Mouse (Mus musculus): ENCODE results near the gene Mettl24.
"Not testable (repeated sequence)": the region's sequence is repeated elsewhere in the genome, so short reads cannot be mapped to it uniquely, and the experiment has no call there.

Gene Mettl24

DNA sequence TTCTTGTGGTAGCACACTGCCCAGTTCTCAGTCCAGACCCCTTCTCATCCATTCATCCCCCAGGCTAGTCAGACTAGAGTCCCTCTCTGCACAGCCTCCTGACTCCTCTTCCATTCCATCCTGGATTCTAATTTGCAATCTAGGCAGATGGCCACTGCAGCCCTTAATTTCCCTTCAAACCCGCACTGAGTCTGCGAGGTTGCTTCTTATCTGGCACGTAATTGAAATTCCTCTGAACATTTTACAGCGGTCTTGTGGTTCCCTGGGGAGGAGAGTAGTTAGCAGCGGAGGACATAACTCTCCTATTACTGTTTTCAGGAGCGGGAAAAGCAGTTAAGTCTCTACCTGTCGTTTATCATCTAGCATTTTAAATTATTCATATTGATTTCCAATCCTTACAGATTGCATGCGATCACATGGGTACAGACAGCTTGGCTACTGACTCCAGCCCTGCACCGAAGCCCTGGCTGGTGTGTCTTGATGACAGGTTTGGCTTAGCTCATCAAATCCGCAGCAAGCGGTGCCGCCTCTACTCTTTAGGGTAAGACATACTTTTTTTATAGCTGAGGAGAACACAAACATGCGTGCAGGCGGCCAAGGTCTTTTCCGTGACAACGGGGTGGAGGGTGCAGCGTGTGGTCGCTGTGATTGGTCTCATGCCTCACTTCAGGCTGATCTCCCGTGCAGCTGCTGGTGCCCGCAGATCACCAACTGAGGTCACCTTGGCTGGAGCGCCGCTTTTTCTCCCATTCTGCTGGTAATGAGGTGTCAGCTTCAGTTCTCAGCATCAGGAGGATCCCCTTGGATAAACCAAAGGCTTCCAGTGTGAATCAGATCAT is 54.4 kb downstream of the Mettl24 start:
- DNase-seq (ENCODE audit: low read depth) = no peak

DNA sequence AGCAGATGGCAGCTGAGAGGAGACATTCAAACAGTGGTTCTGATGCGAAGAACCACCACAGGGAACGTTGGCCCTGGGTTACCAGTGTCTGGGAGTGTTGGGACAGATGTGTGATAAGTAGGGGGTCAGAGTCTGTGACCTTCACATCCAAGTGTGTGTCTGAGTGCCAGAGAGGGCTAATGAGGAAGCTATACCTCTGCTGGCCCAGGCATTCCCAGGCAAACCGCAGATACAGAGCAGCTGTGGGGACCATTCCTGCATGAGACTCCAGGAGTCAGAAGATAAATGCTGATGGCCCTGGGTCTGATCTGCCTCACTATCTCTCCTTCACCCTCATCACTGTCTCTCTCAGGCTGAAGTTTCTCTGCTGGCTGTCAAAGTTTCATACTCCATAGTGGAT is 57.6 kb downstream of the Mettl24 start:
- DNase-seq (ENCODE audit: low read depth) = no peak

DNA sequence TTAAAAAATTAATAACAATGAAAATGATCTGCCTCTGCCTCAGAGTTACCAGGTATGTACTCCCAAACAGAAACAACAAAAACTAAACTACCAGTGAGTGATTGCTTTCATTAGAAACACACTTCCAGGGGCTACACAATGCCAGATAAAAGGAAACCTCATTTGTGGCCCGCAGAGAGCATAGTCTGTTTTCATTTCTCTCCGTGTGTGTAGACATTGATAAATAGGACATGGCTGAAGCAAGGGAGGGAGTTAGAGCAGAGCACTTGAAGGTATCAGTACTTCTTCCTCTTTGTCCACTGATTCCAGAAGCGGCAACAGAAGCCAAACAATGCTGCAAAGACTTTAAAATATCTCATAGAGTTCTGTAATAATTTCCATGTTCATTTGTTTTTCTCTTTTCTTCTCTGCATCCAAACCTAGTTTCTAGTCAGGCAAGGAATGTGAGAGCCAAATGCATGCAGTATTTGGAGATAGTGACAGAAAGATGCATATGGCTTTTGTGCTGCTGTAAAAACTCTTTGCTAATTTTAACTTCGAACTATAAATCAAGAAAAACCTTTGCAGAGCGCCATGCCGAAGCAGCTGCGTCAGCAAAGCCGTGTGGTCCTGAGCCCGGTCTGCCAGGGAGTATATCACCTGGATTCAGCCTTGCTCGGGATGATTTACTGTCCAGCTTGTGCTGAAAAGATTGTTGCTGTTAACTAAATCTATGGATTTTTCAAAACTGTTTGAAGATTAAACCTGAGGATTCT is 67.4 kb downstream of the Mettl24 start:
- no peak for DNase-seq (ENCODE audit: low read depth)

DNA sequence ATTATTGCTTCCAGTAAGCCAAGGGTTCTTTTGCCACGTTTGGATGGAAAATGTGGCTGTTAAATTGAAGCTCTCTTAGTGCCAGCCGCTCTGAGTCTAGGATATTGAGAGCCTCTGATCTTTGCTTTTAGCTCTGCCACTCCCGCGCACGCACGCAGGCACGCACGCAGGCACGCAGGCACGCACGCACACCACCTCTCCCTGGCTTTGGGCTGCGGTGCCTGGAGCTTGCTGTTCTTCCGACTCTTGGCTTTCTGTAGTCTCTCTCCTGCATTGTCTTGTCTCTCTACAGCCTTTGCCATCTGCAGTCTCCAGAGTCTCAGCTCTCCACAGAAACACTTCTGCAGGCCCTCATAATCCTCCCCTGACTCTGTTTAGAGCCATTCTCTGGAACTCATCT is 68.1 kb downstream of the Mettl24 start:
- DNase-seq (ENCODE audit: low read depth) = no peak

DNA sequence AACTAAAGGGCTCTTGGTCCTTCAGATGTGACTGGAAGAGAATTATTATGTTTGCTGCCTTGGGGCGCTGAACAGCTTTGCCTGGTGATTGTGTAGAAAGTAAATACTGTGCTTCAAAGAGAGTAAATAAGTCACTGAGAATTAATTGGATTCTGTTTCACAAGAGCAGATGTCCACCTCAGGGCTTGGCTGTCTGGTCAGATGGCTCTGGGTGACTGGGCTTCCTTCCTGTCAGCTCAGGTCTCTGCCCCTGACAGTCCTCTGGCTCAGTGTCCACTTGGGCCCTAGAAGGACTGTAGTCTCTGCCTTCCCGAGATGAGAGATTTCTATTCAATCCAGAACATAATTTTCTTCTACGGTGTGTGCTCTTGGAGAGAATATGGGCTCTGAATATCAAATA is 70.0 kb downstream of the Mettl24 start:
- no peak for DNase-seq (ENCODE audit: low read depth)

DNA sequence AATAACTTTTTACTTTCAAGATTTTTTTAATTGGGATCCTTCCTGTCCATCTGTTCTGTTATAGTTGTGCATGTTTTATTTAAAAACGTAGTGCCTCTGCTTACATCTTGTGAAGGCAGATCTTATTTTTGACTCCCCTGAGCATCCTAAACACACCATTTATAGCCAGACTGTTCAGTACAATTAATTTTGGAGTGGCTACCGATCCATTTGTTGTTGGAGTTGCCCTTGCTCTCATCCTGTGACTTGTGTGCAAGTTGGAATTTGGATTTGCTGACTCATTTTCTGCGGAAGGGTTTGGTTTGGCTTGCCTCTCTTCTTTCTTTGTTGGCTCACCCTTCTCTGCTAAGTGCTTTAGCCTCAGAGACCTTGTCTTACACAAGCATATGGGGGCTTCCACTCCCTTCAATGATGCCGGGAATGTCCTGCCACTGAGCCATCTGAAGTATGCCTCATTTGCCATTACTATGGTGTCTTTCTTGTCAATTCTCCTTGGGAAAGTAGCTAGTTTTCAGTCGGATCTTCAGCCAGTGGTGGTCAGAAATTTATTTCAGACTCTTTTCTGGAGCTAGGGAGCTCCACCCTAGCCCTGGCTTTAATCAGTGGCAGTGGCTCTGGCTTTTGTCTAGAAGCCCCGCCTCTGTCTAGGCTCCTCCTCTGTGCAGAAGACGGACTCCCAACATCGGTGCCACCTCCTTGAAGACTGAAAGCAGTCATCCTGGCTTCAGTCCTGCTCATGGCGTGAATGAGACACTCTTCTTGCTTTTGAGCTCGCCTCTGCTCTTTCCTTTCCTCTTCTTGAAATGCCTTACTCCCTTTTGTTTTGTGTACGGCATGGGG is 75.3 kb downstream of the Mettl24 start:
- DNase-seq (ENCODE audit: low read depth) = no peak

DNA sequence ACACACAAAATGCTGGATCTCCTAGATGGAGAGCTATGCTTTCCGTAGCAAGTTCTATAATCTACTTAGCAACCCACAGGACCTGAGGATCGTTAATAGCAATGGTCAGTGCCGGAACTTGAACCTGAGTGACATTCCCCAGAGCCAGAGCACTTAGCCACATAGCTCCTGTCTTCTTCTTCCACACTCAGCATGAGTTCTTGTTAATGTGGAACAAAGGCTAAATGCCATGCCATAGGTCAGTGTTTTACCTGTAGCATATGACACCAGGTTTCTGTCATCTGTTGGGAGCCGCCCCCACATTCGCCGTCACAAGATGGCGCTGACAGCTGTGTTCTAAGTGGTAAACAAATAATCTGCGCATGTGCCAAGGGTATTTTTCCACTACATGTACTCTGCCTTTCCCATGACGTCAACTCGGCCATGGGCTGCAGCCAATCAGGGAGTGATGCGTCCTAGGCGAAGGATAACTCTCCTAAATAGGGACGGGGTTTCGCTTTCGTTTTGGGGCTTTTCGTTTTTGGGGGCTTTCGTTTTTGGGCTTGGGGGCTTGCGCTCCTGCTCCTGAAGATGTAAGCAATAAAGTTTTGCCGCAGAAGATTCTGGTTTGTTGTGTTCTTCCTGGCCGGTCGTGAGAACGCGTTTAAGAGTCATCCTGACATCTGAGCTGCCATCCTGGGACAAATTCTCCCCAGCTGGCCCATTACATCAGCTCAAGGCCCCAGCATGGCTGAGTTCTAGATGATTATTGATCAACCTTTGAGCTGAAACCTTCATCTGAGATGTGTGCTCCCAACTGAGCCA is 76.5 kb downstream of the Mettl24 start:
- not testable (repeated sequence) for DNase-seq (ENCODE audit: low read depth)

DNA sequence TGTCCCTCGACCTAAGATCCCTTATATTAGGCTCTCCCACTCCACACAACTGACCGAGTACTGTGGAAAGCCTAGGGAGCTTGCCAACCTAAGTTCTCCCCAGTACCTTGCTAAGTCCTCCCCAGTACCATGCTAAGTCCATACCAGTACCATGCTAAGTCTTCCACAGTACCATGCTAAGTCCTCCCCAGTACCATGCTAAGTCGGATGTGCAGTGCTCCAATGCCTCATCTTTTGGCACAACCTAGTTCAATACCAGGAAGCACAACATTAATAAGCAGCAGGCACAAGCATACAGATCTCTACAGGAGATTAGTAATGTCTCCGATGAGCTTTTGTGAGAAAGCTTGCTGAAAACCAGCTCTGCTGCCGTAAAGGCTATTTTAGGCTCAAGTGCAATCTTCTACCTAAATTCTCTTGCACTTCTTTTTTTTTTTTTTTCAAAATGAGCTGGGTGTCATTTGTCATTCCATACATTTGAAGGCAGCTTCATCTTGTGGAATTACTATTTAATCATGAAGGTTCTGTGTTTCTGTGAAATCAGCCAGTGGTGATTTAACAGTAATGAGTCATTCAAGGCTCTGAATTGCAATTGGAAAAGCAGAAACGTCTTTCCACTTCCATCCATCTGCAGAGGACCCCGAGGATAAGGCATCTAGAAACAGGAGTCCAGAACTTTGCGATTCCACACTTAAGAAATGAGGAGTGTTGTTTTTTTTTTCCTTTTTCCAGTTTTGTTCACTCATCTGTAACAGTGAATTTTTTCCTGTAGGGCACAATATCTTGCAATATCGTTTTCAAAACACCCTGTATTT is 77.3 kb downstream of the Mettl24 start:
- DNase-seq (ENCODE audit: low read depth) = no peak

DNA sequence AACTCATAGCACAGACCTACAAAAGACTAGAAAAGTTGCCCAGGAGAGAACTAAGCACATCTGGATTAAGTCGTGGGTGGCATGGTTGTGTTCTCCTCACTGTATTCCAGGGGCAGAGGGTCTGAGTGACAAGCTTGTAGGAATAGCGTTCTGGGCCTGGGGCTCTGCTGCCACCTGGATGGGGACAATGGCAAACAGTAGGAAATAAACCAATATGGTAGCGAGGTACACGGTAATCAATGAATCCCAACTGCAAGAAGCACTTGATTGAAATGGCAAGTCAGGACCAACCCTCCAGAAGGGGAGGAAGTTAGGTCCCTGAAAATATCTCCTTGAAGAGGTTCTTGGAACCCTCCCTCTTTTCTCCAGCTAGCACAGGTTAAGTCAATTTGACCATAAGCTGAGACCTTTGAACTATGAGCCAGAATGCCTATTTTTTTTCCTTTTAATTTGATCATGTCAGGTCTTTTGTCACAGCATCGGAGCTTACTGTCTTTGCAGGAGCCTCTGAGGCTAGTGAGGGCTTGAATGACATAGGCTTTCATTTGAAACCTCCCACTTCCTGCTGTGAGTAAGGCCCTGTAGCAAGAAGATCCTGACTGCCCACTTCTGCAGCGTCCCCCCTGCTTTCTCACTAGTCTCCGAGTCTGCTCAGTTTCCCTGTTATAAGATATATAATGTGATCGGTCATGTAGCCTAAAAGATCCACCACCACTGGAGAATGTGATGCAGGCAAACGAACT is 78.1 kb downstream of the Mettl24 start:
- DNase-seq (ENCODE audit: low read depth) = no peak

DNA sequence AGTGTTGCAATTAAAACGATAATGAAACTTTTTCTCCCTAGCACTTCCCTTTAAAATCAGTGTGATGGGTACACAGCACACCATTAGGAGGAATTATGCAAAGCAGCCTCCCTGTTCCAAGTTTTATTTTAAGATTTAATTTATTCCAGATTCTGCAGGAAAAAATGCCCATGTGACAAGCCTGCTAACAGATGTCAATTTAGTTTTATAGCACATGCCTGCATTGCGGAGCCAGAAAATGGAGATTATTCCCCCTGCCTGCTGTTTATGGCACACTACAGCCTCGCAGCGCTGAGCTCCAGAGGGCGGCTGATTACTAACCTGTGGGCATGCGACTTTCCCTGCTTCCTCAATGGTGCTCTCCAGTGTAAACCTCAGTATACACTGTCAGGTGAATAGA is 79.5 kb downstream of the Mettl24 start:
- no peak for DNase-seq (ENCODE audit: low read depth)

DNA sequence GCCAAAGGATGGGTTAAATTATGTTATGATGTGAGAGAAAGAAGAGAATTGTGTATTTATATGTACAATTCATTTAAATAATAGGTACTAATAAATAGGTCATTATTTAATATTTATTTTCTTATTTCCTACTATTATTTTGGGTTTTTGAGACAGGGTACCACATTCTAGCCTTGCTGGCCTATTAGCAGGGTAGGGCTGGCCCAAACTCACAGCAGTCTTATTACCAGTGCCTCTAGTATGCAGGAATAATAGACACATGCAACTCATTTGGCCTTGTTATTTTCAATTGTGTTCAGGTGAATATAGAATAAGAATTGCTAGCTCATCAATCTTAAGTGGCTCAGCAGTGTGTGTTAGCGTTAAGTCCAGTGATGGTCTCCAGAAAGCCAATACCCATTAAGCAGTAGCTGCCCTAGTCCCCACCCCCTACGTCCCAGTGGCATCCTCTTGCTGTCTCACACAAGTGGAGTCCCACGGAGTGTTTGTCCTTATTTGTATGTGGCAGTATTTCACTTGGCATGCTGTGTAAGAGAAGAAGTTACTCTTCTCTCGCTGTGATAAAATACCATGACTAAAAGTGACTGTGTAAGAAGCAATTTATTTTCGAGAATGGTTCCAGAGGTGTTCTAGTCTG is 80.1 kb downstream of the Mettl24 start:
- no peak for DNase-seq (ENCODE audit: low read depth)

DNA sequence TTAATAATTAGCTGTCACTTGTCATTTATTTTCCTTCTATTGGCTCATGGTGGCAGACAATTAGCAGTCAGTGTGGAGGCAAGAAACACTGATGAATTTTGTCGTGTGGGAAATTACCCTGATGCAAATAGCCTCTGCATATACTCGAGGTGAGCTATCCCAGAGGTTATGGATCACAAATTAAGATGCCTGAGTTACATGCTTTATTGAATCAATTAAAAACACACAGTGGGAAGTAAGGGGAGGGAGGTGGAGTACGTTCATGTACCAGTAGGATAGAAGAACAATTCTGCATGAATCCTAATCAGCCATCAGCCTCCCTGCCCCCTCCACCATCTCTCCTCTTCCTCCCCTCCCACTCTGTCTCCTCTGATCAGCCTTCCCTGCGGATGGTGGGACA is 89.2 kb downstream of the Mettl24 start:
- no peak for DNase-seq (ENCODE audit: low read depth)

DNA sequence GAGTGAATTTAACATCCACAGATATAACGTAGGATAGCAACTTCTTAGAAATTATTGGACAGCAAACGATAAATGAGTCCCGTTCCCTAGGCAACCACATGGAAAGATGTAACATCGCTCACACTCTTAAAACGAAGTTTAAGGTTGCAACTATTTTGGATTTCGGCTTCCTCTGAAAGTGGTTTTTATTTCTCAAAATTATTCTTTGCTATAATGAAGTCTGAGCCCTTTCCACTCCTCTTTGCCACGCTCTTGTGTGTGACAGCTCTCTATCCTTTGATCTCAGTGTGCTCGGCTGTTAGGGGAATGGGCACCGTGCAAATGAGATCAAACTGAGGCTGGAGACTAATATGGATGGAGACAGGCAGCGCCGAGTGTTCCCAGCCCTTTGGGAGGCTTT is 92.1 kb downstream of the Mettl24 start:
- no peak for DNase-seq (ENCODE audit: low read depth)

DNA sequence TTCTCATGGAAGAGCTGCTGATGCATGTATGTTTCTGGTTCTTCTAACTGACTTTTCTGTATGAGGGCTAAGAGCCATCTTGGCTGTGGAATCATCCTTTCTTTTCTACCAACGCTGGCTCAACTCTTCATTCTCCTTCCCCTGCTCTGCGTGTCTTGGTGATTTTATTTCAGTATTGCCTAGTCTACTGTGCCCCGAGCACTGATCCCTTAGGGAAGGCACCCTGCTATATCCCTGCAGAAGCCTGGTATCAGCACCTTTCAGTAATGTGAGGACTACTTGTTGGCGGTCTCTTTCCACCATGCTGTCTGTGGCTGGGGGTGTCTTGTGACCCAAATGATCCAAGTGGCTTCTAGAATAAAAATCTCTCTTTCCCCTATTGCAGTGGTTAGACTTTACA is 92.6 kb downstream of the Mettl24 start:
- DNase-seq (ENCODE audit: low read depth) = no peak

DNA sequence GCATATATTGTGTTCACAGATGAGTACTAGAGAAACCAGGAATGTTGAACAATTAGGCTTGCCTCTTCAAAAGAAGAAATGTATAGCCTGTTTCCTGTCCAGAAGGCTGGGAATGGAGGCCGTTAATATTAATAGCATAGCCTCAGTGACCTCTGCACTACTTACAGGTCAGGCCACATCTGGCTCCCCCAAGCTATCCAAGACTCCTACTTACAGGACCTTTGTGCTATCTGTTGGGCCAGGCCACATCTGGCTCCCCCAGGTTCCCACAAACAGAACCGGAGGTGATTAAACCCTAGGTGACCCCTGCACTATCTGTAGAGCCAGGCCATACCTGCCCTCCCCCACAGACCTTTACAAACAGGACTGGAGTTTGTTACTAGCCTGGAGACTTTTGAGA is 94.1 kb downstream of the Mettl24 start:
- DNase-seq (ENCODE audit: low read depth) = no peak

DNA sequence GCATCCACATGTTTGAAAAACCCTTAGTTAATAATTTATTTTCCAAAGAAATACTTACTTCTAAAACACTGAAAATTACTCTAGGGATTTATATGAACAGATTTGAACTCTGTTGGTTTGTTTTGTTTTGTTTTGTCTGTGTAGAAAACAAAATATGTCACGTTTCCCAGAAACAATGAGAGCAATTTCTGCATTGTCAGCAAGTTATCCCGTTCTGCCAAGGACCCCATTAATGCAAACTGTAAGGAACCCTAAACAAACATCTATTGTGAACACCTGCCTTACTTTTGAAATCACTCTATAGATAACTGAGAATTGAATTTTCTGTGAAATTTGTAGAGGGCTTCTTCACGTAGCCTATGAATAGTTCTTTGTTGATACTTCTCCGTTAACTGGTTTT is 95.4 kb downstream of the Mettl24 start:
- no peak for DNase-seq (ENCODE audit: low read depth)

DNA sequence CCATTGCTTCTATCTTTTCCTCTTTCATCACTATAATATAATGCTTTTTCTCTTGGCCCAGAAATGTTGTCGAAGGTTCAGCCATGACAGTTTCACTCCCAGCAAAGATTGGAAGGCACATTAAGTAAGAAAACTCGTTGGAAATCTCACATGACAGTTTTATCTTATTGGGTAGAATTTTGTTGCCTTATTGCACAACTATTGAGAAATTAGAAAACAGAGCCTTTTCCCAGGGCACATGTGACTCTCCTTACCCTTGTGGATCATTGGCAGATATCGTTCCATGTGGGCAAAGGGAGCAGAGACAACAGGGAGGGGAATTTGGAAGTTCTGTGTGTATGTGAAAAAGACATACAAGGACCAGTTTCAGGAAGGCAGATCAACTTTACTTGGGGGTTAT is 107.3 kb downstream of the Mettl24 start:
- no peak for DNase-seq (ENCODE audit: low read depth)

DNA sequence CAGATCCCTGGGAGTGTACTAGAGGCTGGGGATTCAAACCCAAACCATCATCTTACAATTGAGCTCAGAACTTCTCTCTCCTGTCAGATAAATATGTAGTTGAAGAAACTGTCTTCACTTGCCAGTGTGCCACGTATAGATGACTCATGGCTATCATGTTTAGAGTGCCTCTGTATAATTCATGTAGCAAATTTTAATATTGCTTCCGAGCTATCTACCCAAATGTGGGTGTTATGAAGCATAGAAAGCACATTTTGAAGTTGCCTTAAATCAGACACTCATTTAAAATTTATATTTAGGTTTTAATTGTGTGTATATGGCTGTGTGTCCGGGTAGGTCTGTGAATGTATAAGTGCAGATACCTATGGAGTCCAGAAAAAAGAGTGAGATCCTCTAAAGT is 109.0 kb downstream of the Mettl24 start:
- DNase-seq (ENCODE audit: low read depth) = no peak

DNA sequence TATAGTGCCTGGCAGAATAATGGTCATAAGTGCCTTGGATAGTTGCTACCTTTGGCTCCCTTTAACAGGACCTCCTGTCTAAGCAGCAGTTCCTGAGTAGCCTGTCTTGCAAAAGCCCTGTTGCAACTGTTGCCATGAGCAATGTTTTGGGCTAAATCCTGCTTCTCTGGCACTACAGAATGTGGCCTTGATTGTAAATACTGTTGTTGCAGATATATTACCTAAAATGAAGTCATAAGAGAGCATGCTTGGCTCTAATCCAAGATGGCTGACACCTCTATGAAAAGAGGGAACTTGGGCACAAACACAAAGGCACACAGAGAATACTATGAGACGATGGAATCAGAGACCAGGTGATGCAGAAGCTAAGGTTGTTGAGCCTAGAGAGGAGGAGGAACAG is 122.1 kb downstream of the Mettl24 start:
- DNase-seq (ENCODE audit: low read depth) = no peak

DNA sequence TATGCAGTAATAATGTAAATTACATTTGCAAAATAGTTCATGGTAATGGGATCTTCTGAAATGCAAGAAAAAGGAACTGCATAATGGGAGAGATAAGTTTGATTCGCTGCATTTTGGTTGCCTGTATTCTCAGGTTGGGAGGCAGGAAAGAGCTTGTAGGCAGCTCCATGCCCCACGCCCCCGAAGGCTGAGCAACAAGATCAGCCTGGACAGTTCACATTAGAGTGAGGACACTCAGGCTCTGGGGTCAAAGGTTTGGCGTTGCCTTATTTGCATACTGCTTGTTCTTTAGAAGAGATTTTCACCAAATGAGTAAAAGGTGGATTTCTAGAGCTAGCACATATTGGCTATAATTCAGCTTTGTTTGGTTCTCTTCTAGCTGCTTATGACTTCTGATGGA is 123.1 kb downstream of the Mettl24 start:
- no peak for DNase-seq (ENCODE audit: low read depth)

Measured in induced T-regulatory cell, adult 2 months (primary cell).